Mouse (Mus musculus) intestine, embryonic 16.5 days (tissue): ENCODE measurements around the gene Eno1. TPM values are rescaled to one million over a fixed set of nuclear protein-coding genes. Genes with fewer than 3 reads are reported as not detected.

Source experiments
- ATAC-seq: fragments of 200-750 bp; cut with Nextera tagmentation; 2 replicates; pipeline ENCODE4 v1.8.0; 2017; ENCODE audit warnings: moderate TSS enrichment, moderate library complexity
- H3K27ac ChIP-seq: fragments of 300-500 bp; sonication (generic); 2 replicates; pipeline ENCODE4 v1.5.1; 2014; ENCODE audit warnings: mild to moderate bottlenecking, low read length
- H3K27me3 ChIP-seq: fragments of 300-500 bp; sonication (generic); replicated peaks from 2 replicates; pipeline ENCODE4 v1.6.1; 2014; ENCODE audit warnings: low read length, control low read depth, mixed read lengths; ENCODE audit not compliant: control insufficient read depth, insufficient read depth
- H3K36me3 ChIP-seq: fragments of 300-500 bp; sonication (generic); 2 replicates; pipeline ENCODE4 v1.6.1; 2014; ENCODE audit warnings: low read length, control low read depth; ENCODE audit not compliant: control insufficient read depth, insufficient read depth
- H3K4me1 ChIP-seq: fragments of 300-500 bp; sonication (generic); 2 replicates; pipeline ENCODE4 v1.6.1; 2014; ENCODE audit warnings: low read length, control low read depth, mixed read lengths; ENCODE audit not compliant: control insufficient read depth, insufficient read depth
- H3K4me2 ChIP-seq: fragments of 300-500 bp; sonication (generic); 2 replicates; pipeline ENCODE4 v1.6.1; 2014; ENCODE audit warnings: low read depth, low read length, control low read depth
- H3K4me3 ChIP-seq: fragments of 300-500 bp; sonication (generic); 2 replicates; pipeline ENCODE4 v1.5.1; 2014; ENCODE audit warnings: mild to moderate bottlenecking, low read length
- H3K9ac ChIP-seq: fragments of 300-500 bp; sonication (generic); 2 replicates; pipeline ENCODE4 v1.6.1; 2014; ENCODE audit warnings: low read depth, low read length
- H3K9me3 ChIP-seq: fragments of 300-500 bp; sonication (generic); 2 replicates; pipeline ENCODE4 v1.6.1; 2016; ENCODE audit warnings: low read length, control low read depth; ENCODE audit not compliant: control insufficient read depth
- WGBS: fragments of 180-500 bp; shearing (Covaris S2); extraction: QIAGEN DNeasy Blood & Tissue Kit; methylation state at CpG from one replicate; pipeline ENCODE4 v1.1.7; 2014; 5-methylcytosine and 5-hydroxymethylcytosine counted together
- polyA plus RNA-seq: library from polyadenylated mRNA; unstranded; fragments of >200 nt; fragmentation: Nextera tagmentation; extraction: Ambion mirVana; gene quantifications from 2 replicates; pipeline ENCODE4 v1.2.1, GENCODE M21; 2015

Eno1 gene
- polyA plus RNA-seq, 1 experiment from 2014 or later, result 2,067 TPM

- ATAC-seq, result no peak
- Histone ChIP-seq H3K4me1 (peaks cover 18% of the 10 kb centered on the region), H3K27ac (0 out of 2 replicates have a peak overlapping the region, but pooled peaks have one; percentile 6)
These were observed 1.8 kb upstream of the Eno1 start for GRCm38 (mm10) chr4:150234599-150235327.

GRCm38 (mm10) chr4:150235585-150235984 is 936 bp upstream of the Eno1 start:
- no peak overlapping the region for H3K27ac ChIP-seq
- no peak overlapping the region for H3K9ac ChIP-seq
- ATAC-seq, result no peak
- H3K36me3 ChIP-seq, result peaks cover 4% of the 10 kb centered on the region; the same call in 1 of the 2 replicates
- no peaks in the 10 kb centered on the region for H3K27me3 ChIP-seq
- H3K4me3 ChIP-seq, result no peak overlapping the region
- WGBS, result 88% methylated on average over 4 of the region's 4 CpGs
- no peaks in the 10 kb centered on the region for H3K9me3 ChIP-seq
- H3K4me2 ChIP-seq, result no peak overlapping the region
- H3K4me1 ChIP-seq, result peaks cover 17% of the 10 kb centered on the region

More at GRCm38 (mm10) chr4:150234599-150235327, 1.8 kb upstream of the Eno1 start:
- Histone ChIP-seq H3K27me3 (no peaks in the 10 kb centered on the region), H3K4me2 (no peak overlapping the region), H3K4me3 (no peak overlapping the region), H3K9me3 (no peaks in the 10 kb centered on the region), H3K36me3 (peaks cover 4% of the 10 kb centered on the region; the same call in 1 of the 2 replicates), H3K9ac (no peak overlapping the region)
- 49% methylated on average over 8 of the region's 8 CpGs for WGBS

GRCm38 (mm10) chr4:150236031-150236430 is 490 bp upstream of the Eno1 start:
- no peak for ATAC-seq
- H3K9me3 ChIP-seq, result no peaks in the 10 kb centered on the region
- peaks cover 5% of the 10 kb centered on the region; the same call in 1 of the 2 replicates for H3K36me3 ChIP-seq
- peak overlapping the region; percentile 88 for H3K4me3 ChIP-seq
- WGBS, result 71% methylated on average over 8 of the region's 8 CpGs
- peak overlapping the region; percentile 53 for H3K4me2 ChIP-seq
- peak overlapping the region; percentile 83 for H3K9ac ChIP-seq
- no peaks in the 10 kb centered on the region for H3K27me3 ChIP-seq
- H3K27ac ChIP-seq, result peak overlapping the region; percentile 97
- peaks cover 16% of the 10 kb centered on the region for H3K4me1 ChIP-seq

GRCm38 (mm10) chr4:150237636-150238361 is 1.3 kb downstream of the Eno1 start:
- Histone ChIP-seq H3K27ac (peak overlapping the region; percentile 97), H3K9me3 (no peaks in the 10 kb centered on the region), H3K4me3 (peak overlapping the region; percentile 88), H3K9ac (peak overlapping the region; percentile 89), H3K4me2 (peak overlapping the region; percentile 74), H3K4me1 (peaks cover 24% of the 10 kb centered on the region), H3K27me3 (no peaks in the 10 kb centered on the region), H3K36me3 (peaks cover 17% of the 10 kb centered on the region)
- ATAC-seq, result peak; percentile 25; the same call in 1 of the 2 replicates
- under 1% methylated on average over 21 of the region's 21 CpGs for whole genome bisulfite sequencing

GRCm38 (mm10) chr4:150238433-150239086 is 2.0 kb downstream of the Eno1 start:
- Histone ChIP-seq H3K4me2 (peak overlapping the region; percentile 74), H3K4me3 (peak overlapping the region; percentile 88), H3K36me3 (peaks cover 21% of the 10 kb centered on the region), H3K9me3 (no peaks in the 10 kb centered on the region), H3K27ac (peak overlapping the region; percentile 97), H3K27me3 (no peaks in the 10 kb centered on the region), H3K9ac (peak overlapping the region; percentile 89), H3K4me1 (peaks cover 24% of the 10 kb centered on the region)
- 7% methylated on average over 3 of the region's 3 CpGs for WGBS
- no peak for ATAC-seq

- Histone ChIP-seq H3K9ac (peak overlapping the region; percentile 43), H3K36me3 (peaks cover 21% of the 10 kb centered on the region), H3K27me3 (no peaks in the 10 kb centered on the region), H3K4me2 (peak overlapping the region; percentile 74), H3K9me3 (no peaks in the 10 kb centered on the region), H3K4me1 (peaks cover 24% of the 10 kb centered on the region), H3K27ac (peak overlapping the region; percentile 25), H3K4me3 (peak overlapping the region; percentile 88)
- 29% methylated on average over 5 of the region's 5 CpGs for WGBS
- no peak for ATAC-seq
These were observed 2.6 kb downstream of the Eno1 start for GRCm38 (mm10) chr4:150239087-150239480.

GRCm38 (mm10) chr4:150239503-150239902 is 3.0 kb downstream of the Eno1 start:
- H3K4me3 ChIP-seq, result peak overlapping the region; percentile 88

GRCm38 (mm10) chr4:150239951-150240368 is 3.4 kb downstream of the Eno1 start:
- no peak overlapping the region for H3K9ac ChIP-seq
- no peaks in the 10 kb centered on the region for H3K27me3 ChIP-seq
- no peaks in the 10 kb centered on the region for H3K9me3 ChIP-seq
- H3K4me1 ChIP-seq, result peaks cover 24% of the 10 kb centered on the region
- H3K27ac ChIP-seq, result peak overlapping the region; percentile 38
- H3K36me3 ChIP-seq, result peaks cover 27% of the 10 kb centered on the region
- peak overlapping the region; percentile 74 for H3K4me2 ChIP-seq
- peak overlapping the region; percentile 88 for H3K4me3 ChIP-seq
- WGBS, result 11% methylated on average over 6 of the region's 6 CpGs
- peak; percentile 48 for ATAC-seq

More at GRCm38 (mm10) chr4:150239503-150239902, 3.0 kb downstream of the Eno1 start:
- H3K27me3 ChIP-seq, result no peaks in the 10 kb centered on the region
- WGBS, result 27% methylated on average over 6 of the region's 6 CpGs
- peaks cover 24% of the 10 kb centered on the region for H3K4me1 ChIP-seq
- ATAC-seq, result no peak
- H3K9me3 ChIP-seq, result no peaks in the 10 kb centered on the region
- peak overlapping the region; percentile 43 for H3K9ac ChIP-seq
- H3K36me3 ChIP-seq, result peaks cover 23% of the 10 kb centered on the region
- peak overlapping the region; percentile 74 for H3K4me2 ChIP-seq
- peak overlapping the region; percentile 38 for H3K27ac ChIP-seq

- WGBS, result 61% methylated on average over 1 of the region's 1 CpGs
- Histone ChIP-seq H3K4me3 (no peak overlapping the region), H3K4me2 (no peak overlapping the region), H3K27ac (no peak overlapping the region), H3K9me3 (no peaks in the 10 kb centered on the region), H3K36me3 (peaks cover 27% of the 10 kb centered on the region), H3K4me1 (peaks cover 24% of the 10 kb centered on the region), H3K27me3 (no peaks in the 10 kb centered on the region), H3K9ac (no peak overlapping the region)
- no peak for ATAC-seq
These were observed 3.9 kb downstream of the Eno1 start for GRCm38 (mm10) chr4:150240381-150240886.
